Mouse (Mus musculus): ENCODE measurements at regions not wholly inside any gene's neighbourhood (a gene's known extent, or its start where the extent isn't known, plus 50 kb on each side); places are given as distances from the start of the nearest gene placed in this dataset.
A peak's percentile ranks its signal among the peaks of the same experiment; 100 is the strongest.

- intact Hi-C loops (cut with DNase I): no loop called here
- DNase-seq (ENCODE audit: extremely low spot score in 1 of 2, low spot score in 2 of 2): no peak
- no peak for TF ChIP-seq CTCF (IDR thresholded peaks at IDR 0.05)
- Histone ChIP-seq H3K4me3 (no peak overlapping the region), H3K27ac (no peak overlapping the region)
These were observed 93.8 kb upstream of the Mapk10 start for GRCm38 (mm10) chr5:103304975-103305374.

- H3K4me3 ChIP-seq: no peak overlapping the region
- DNase-seq (ENCODE audit: extremely low spot score in 1 of 2, low spot score in 2 of 2): no peak
- no peak overlapping the region for H3K27ac ChIP-seq
- TF ChIP-seq CTCF (IDR thresholded peaks at IDR 0.05): peak; percentile 2
- intact Hi-C loops (cut with DNase I): no loop called here
These were observed 91.6 kb upstream of the Mapk10 start for GRCm38 (mm10) chr5:103302744-103303143.

- intact Hi-C loops (cut with DNase I): no loop called here
- TF ChIP-seq CTCF (IDR thresholded peaks at IDR 0.05): no peak
- no peak overlapping the region for H3K4me3 ChIP-seq
- DNase-seq (ENCODE audit: extremely low spot score in 1 of 2, low spot score in 2 of 2): peak in 1 of 2 experiments; percentile 25
- no peak overlapping the region for H3K27ac ChIP-seq
These were observed 90.2 kb upstream of the Mapk10 start for GRCm38 (mm10) chr5:103301303-103301702.

GRCm38 (mm10) chr5:103293953-103294352 is 82.8 kb upstream of the Mapk10 start:
- DNase-seq (ENCODE audit: extremely low spot score in 1 of 2, low spot score in 2 of 2): no peak
- Histone ChIP-seq H3K4me3 (no peak overlapping the region), H3K27ac (no peak overlapping the region)
- no peak for TF ChIP-seq CTCF (IDR thresholded peaks at IDR 0.05)
- intact Hi-C loops (cut with DNase I): no loop called here

- Histone ChIP-seq H3K27ac (no peak overlapping the region), H3K4me3 (no peak overlapping the region)
- TF ChIP-seq CTCF (IDR thresholded peaks at IDR 0.05): no peak
- no peak for DNase-seq (ENCODE audit: extremely low spot score in 1 of 2, low spot score in 2 of 2)
- intact Hi-C loops (cut with DNase I): no loop called here
These were observed 80.6 kb upstream of the Mapk10 start for GRCm38 (mm10) chr5:103291691-103292090.

- intact Hi-C loops (cut with DNase I): no loop called here
- no peak for TF ChIP-seq CTCF (IDR thresholded peaks at IDR 0.05)
- Histone ChIP-seq H3K4me3 (no peak overlapping the region), H3K27ac (no peak overlapping the region)
- DNase-seq (ENCODE audit: extremely low spot score in 1 of 2, low spot score in 2 of 2): no peak
These were observed 80.1 kb upstream of the Mapk10 start for GRCm38 (mm10) chr5:103291219-103291618.

GRCm38 (mm10) chr5:103269206-103269605 is 58.1 kb upstream of the Mapk10 start:
- TF ChIP-seq CTCF (IDR thresholded peaks at IDR 0.05): no peak
- DNase-seq (ENCODE audit: extremely low spot score in 1 of 2, low spot score in 2 of 2): no peak
- Histone ChIP-seq H3K27ac (no peak overlapping the region), H3K4me3 (no peak overlapping the region)
- intact Hi-C loops (cut with DNase I): no loop called here

GRCm38 (mm10) chr5:103264903-103265302 is 53.8 kb upstream of the Mapk10 start:
- DNase-seq (ENCODE audit: extremely low spot score in 1 of 2, low spot score in 2 of 2): no peak
- no peak for TF ChIP-seq CTCF (IDR thresholded peaks at IDR 0.05)
- intact Hi-C loops (cut with DNase I): no loop called here
- Histone ChIP-seq H3K4me3 (no peak overlapping the region), H3K27ac (no peak overlapping the region)

- peak; percentile 35 to 70 for DNase-seq (ENCODE audit: extremely low spot score in 1 of 2, low spot score in 2 of 2)
- intact Hi-C loops (cut with DNase I): no loop called here
- TF ChIP-seq CTCF (IDR thresholded peaks at IDR 0.05): no peak
- Histone ChIP-seq H3K4me3 (no peak overlapping the region), H3K27ac (no peak overlapping the region)
These were observed 50.3 kb upstream of the Mapk10 start for GRCm38 (mm10) chr5:103261406-103261805.

Measured in left cerebral cortex, adult 2 months (tissue).